Mouse (Mus musculus): ENCODE data around the gene Elovl6. TPM values are rescaled to one million over a fixed set of nuclear protein-coding genes. Genes with fewer than 3 reads are reported as not detected.
A peak's percentile ranks its signal among the peaks of the same experiment; 100 is the strongest.

The Elovl6 gene
- polyA plus RNA-seq, 1 experiment from 2014 or later: 33.5 TPM

- no peaks in the 10 kb centered on the region for H3K4me1 ChIP-seq
- ATAC-seq: peak; percentile 69
- WGBS: 55% methylated on average over 8 of the region's 8 CpGs
- H3K27ac ChIP-seq: no peak overlapping the region
- H3K4me3 ChIP-seq: no peak overlapping the region
- H3K9ac ChIP-seq: no peak overlapping the region
- no peaks in the 10 kb centered on the region for H3K36me3 ChIP-seq (ENCODE audit: poor library complexity, severe bottlenecking)
- H3K4me2 ChIP-seq: no peak overlapping the region
- H3K9me3 ChIP-seq (replicated peaks): no peaks in the 10 kb centered on the region
- H3K27me3 ChIP-seq: no peaks in the 10 kb centered on the region
These were observed 154.7 kb downstream of the Elovl6 start for GRCm38 (mm10) chr3:129686698-129687333.

GRCm38 (mm10) chr3:129687429-129687828, 155.3 kb downstream of the Elovl6 start:
- no peaks in the 10 kb centered on the region for H3K27me3 ChIP-seq
- no peak overlapping the region for H3K27ac ChIP-seq
- H3K4me3 ChIP-seq: no peak overlapping the region
- peak; percentile 13; the same call in 1 of the 2 replicates for ATAC-seq
- H3K4me1 ChIP-seq: no peaks in the 10 kb centered on the region
- no peaks in the 10 kb centered on the region for H3K36me3 ChIP-seq (ENCODE audit: poor library complexity, severe bottlenecking)
- no peaks in the 10 kb centered on the region for H3K9me3 ChIP-seq (replicated peaks)
- no peak overlapping the region for H3K9ac ChIP-seq
- WGBS: 72% methylated on average over 5 of the region's 5 CpGs
- H3K4me2 ChIP-seq: no peak overlapping the region

Small RNA genes within 50 kb of the gene (microRNA-seq; reads per million reads assigned to microRNA genes)
- gene Gm24515: not detected

Other genes with a start within 250 kb of the Elovl6 start
- gene Enpep, start 199.6 kb upstream of the Elovl6 start, polyA plus RNA-seq (2015; fragmentation: Nextera tagmentation; extraction: Ambion mirVana): 0.29 and 0.43 TPM in 2 replicates
- gene Egf, start 223.0 kb downstream of the Elovl6 start, polyA plus RNA-seq (2015; fragmentation: Nextera tagmentation; extraction: Ambion mirVana): 1.7 and 2.0 TPM in 2 replicates

All from forebrain, embryonic 13.5 days (tissue).